Mouse (Mus musculus) layer of hippocampus, postnatal 25 days (tissue): ENCODE results near the gene Ankrd12. TPM values are rescaled to one million over a fixed set of nuclear protein-coding genes. Genes with fewer than 3 reads are reported as not detected.

Experiments used
- DNase-seq, 2 experiments: peaks; one replicate each; pipeline ENCODE4 v3.0.0; 2022; ENCODE audit warnings: mixed read lengths in 2 of 2, low spot score in 1 of 2; ENCODE audit errors: extremely low spot score in 1 of 2
- total RNA-seq, 2 experiments: library from RNA; stranded (reverse); gene quantifications; 2 replicates each; pipeline ENCODE4 v1.2.3; 2021

Gene Ankrd12
- total RNA-seq, 2 experiments from 2014 or later, result 146 to 159 TPM

- no peak for DNase-seq
Observed at GRCm38 (mm10) chr17:65937671-65938070, 139.2 kb downstream of the Ankrd12 start.

GRCm38 (mm10) chr17:65933741-65934140 lies 143.1 kb downstream of the Ankrd12 start:
- DNase-seq, result no peak

- DNase-seq, result no peak
Observed at GRCm38 (mm10) chr17:65931525-65931924, 145.4 kb downstream of the Ankrd12 start.

DNA sequence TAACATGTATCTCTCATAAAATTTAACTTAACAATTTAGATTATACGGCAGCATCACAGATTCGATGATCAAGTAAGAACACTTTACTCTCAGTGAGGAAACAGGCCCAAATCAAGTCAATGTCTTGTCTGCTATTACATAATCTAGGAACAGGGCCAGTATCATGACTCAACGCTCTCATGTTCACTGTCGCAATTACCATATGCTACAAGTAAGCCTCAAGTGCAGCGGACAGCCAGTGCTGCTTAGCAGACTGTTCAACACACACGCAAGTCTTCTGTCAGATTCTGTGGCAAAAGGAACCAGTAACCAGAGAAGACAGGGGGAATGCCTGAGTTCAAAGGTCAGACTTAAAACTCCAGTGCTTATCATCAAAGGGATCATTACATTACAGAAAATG lies 145.9 kb downstream of the Ankrd12 start:
- no peak for DNase-seq

GRCm38 (mm10) chr17:65930158-65930826 lies 146.6 kb downstream of the Ankrd12 start:
- DNase-seq, result no peak

- DNase-seq, result no peak
Observed at GRCm38 (mm10) chr17:65929319-65929978, 147.4 kb downstream of the Ankrd12 start.

DNA sequence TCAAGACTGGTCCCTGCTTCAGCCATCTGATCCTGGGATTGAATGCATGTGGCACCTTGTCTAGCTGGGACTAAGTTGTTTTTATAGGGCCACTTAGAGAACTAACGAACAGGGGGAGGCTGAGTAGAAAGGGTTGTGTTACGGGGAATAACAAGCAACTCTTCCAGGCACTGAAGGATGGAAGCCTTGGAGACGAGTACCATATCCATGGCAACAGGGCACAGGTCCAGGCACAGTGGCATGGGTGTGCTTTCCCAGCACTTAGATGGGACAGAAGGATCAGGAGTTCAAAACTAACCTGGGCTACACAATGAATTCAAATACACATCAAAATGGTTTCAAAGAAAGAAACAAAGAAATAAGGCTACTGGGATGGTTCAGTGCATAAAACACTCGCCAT lies 149.8 kb downstream of the Ankrd12 start:
- peak in 1 of 2 experiments; percentile 62 for DNase-seq

DNA sequence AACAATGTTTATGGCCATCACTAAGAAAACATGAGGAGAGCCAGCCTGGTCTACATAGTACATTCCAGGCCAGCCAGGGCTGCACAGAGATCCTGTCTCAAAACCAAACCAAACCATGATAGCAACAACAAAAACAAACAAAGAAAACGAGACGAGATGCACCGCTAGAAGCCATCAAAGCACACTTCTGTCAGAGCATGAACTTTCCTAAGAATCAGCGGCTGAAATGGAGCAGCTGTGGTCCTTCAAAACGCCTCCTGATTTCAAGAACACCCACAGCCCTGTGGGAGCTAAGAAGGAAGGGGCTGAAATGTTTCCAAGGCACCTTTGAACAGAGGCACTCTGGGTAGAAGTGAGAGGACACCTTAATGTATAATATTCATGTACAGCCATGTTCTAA lies 152.7 kb downstream of the Ankrd12 start:
- DNase-seq, result no peak

- DNase-seq, result no peak
Observed at GRCm38 (mm10) chr17:65921975-65922374, 154.9 kb downstream of the Ankrd12 start.

GRCm38 (mm10) chr17:65919235-65919634 lies 157.7 kb downstream of the Ankrd12 start:
- no peak for DNase-seq

DNA sequence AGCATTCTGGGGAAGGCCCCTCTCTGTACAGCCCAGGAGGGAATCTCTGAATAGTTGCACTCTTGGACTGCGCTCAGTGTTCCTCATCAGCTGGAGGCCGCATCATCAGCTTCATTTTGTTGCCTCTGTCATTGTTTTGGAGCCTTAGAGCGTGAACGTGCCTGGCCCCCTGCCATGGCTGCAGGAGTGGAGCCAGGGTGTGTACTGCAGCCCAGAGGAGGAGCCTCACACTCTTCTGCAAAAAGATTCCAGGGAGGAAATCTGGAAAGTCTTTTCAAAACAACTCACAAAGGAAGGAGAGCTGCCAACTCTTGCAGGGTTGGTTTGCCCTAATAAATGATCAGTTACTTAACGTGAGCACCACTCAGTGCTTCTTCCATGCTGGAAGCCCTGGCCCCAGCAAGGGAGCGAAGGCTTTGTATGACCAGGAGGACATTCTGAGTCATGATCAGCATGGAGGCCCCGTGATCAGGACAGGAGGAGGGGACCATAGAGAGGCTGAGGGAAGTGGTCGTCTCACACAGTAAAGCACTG lies 160.7 kb downstream of the Ankrd12 start:
- DNase-seq, result peak; percentile 63 to 74

Other genes starting within 250 kb of the Ankrd12 start
- 10 to 100 TPM; 47.2 to 53.5 TPM for gene Ralbp1, start 191.3 kb downstream of the Ankrd12 start, total RNA-seq
- 10 to 100 TPM; 29.3 to 30.0 TPM for gene Twsg1, start 125.9 kb downstream of the Ankrd12 start, total RNA-seq
- gene Ndufv2, start 24.5 kb upstream of the Ankrd12 start, total RNA-seq, result 100 to 1,000 TPM; 248 to 262 TPM
- 10 to 100 TPM; 43.6 to 44.8 TPM for gene Washc1, start 34.5 kb upstream of the Ankrd12 start, total RNA-seq
- 1 to 10 TPM; 1.2 to 2.1 TPM for gene Ddx11, start 46.4 kb upstream of the Ankrd12 start, total RNA-seq